Mouse (Mus musculus) kidney, embryonic 14.5 days (tissue): ENCODE measurements around the gene Cemip. TPM values are rescaled to one million over a fixed set of nuclear protein-coding genes. Genes with fewer than 3 reads are reported as not detected.

Source experiments
- ATAC-seq: fragments of 200-750 bp; cut with Nextera tagmentation; 2 replicates; pipeline ENCODE4 v1.8.0; 2017; ENCODE audit warnings: moderate number of reproducible peaks, mild to moderate bottlenecking, moderate TSS enrichment, moderate library complexity; ENCODE audit not compliant: low FRiP score, low TSS enrichment
- H3K27ac ChIP-seq: fragments of 300-500 bp; sonication (generic); 2 replicates; pipeline ENCODE4 v1.5.1; 2014; ENCODE audit warnings: low read depth, mild to moderate bottlenecking, low read length, moderate library complexity, mixed read lengths
- H3K27me3 ChIP-seq: fragments of 300-500 bp; sonication (generic); 2 replicates; pipeline ENCODE4 v1.6.1; 2014; ENCODE audit warnings: mild to moderate bottlenecking, low read length; ENCODE audit not compliant: control insufficient read depth, insufficient read depth
- H3K36me3 ChIP-seq: fragments of 300-500 bp; sonication (generic); 2 replicates; pipeline ENCODE4 v1.6.1; 2014; ENCODE audit warnings: low read length, mixed read lengths; ENCODE audit not compliant: control insufficient read depth, insufficient read depth
- H3K4me1 ChIP-seq: fragments of 300-500 bp; sonication (generic); 2 replicates; pipeline ENCODE4 v1.6.1; 2014; ENCODE audit warnings: low read length, mixed read lengths; ENCODE audit not compliant: control insufficient read depth, insufficient read depth
- H3K4me2 ChIP-seq: fragments of 300-500 bp; sonication (generic); replicated peaks from 2 replicates; pipeline ENCODE4 v1.6.1; 2014; ENCODE audit warnings: low read depth, mild to moderate bottlenecking, low read length
- H3K4me3 ChIP-seq: fragments of 300-500 bp; sonication (generic); 2 replicates; pipeline ENCODE4 v1.5.1; 2014; ENCODE audit warnings: mild to moderate bottlenecking, low read length
- H3K9ac ChIP-seq: fragments of 300-500 bp; sonication (generic); 2 replicates; pipeline ENCODE4 v1.6.1; 2014; ENCODE audit warnings: low read depth, mild to moderate bottlenecking, low read length, moderate library complexity
- H3K9me3 ChIP-seq: fragments of 300-500 bp; sonication (generic); 2 replicates; pipeline ENCODE4 v1.6.1; 2016; ENCODE audit warnings: low read length; ENCODE audit not compliant: control insufficient read depth
- WGBS: fragments of 180-500 bp; shearing (Covaris S2); extraction: QIAGEN DNeasy Blood & Tissue Kit; methylation state at CpG from one replicate; pipeline ENCODE4 v1.1.7; 2014; 5-methylcytosine and 5-hydroxymethylcytosine counted together
- polyA plus RNA-seq: library from polyadenylated mRNA; unstranded; fragments of >200 nt; fragmentation: Nextera tagmentation; extraction: Ambion mirVana; gene quantifications from 2 replicates; pipeline ENCODE4 v1.2.1, GENCODE M21; 2014

Gene Cemip
- polyA plus RNA-seq, 1 experiment from 2014 or later: 0.16 TPM

GRCm38 (mm10) chr7:83941701-83942101 is 144.6 kb downstream of the Cemip start:
- 91% methylated on average over 8 of the region's 8 CpGs for WGBS
- no peaks in the 10 kb centered on the region for H3K9me3 ChIP-seq
- no peak overlapping the region for H3K4me2 ChIP-seq
- no peaks in the 10 kb centered on the region for H3K27me3 ChIP-seq
- no peak overlapping the region for H3K9ac ChIP-seq
- no peak for ATAC-seq
- no peaks in the 10 kb centered on the region for H3K36me3 ChIP-seq
- H3K27ac ChIP-seq: no peak overlapping the region
- no peaks in the 10 kb centered on the region for H3K4me1 ChIP-seq
- H3K4me3 ChIP-seq: no peak overlapping the region

- Histone ChIP-seq H3K4me2 (no peak overlapping the region), H3K4me3 (no peak overlapping the region), H3K36me3 (no peaks in the 10 kb centered on the region), H3K27ac (no peak overlapping the region), H3K4me1 (no peaks in the 10 kb centered on the region), H3K27me3 (no peaks in the 10 kb centered on the region), H3K9me3 (no peaks in the 10 kb centered on the region), H3K9ac (no peak overlapping the region)
- 75% methylated on average over 2 of the region's 2 CpGs for WGBS
- no peak for ATAC-seq
Measured at GRCm38 (mm10) chr7:83940136-83940535, 146.2 kb downstream of the Cemip start.

GRCm38 (mm10) chr7:83939017-83939721 is 147.1 kb downstream of the Cemip start:
- H3K27ac ChIP-seq: no peak overlapping the region
- no peaks in the 10 kb centered on the region for H3K27me3 ChIP-seq
- no peaks in the 10 kb centered on the region for H3K9me3 ChIP-seq
- H3K9ac ChIP-seq: no peak overlapping the region
- no peaks in the 10 kb centered on the region for H3K4me1 ChIP-seq
- no peaks in the 10 kb centered on the region for H3K36me3 ChIP-seq
- H3K4me2 ChIP-seq: no peak overlapping the region
- 85% methylated on average over 3 of the region's 3 CpGs for WGBS
- ATAC-seq: no peak
- no peak overlapping the region for H3K4me3 ChIP-seq

GRCm38 (mm10) chr7:83921637-83922036 is 164.7 kb downstream of the Cemip start:
- Histone ChIP-seq H3K9ac (no peak overlapping the region), H3K27me3 (no peaks in the 10 kb centered on the region), H3K27ac (no peak overlapping the region), H3K4me1 (no peaks in the 10 kb centered on the region), H3K9me3 (no peaks in the 10 kb centered on the region), H3K4me3 (no peak overlapping the region), H3K36me3 (no peaks in the 10 kb centered on the region), H3K4me2 (no peak overlapping the region)
- ATAC-seq: no peak
- whole genome bisulfite sequencing: 35% methylated on average over 3 of the region's 3 CpGs

- H3K4me2 ChIP-seq: no peak overlapping the region
- no peaks in the 10 kb centered on the region for H3K4me1 ChIP-seq
- no peak for ATAC-seq
- no peaks in the 10 kb centered on the region for H3K9me3 ChIP-seq
- WGBS: 70% methylated on average over 4 of the region's 4 CpGs
- no peak overlapping the region for H3K27ac ChIP-seq
- H3K9ac ChIP-seq: no peak overlapping the region
- no peaks in the 10 kb centered on the region for H3K36me3 ChIP-seq
- H3K27me3 ChIP-seq: no peaks in the 10 kb centered on the region
- H3K4me3 ChIP-seq: no peak overlapping the region
Measured at GRCm38 (mm10) chr7:83920241-83920640, 166.1 kb downstream of the Cemip start.

- no peak overlapping the region for H3K9ac ChIP-seq
- H3K4me2 ChIP-seq: no peak overlapping the region
- H3K36me3 ChIP-seq: no peaks in the 10 kb centered on the region
- no peaks in the 10 kb centered on the region for H3K9me3 ChIP-seq
- no peak for ATAC-seq
- H3K27me3 ChIP-seq: no peaks in the 10 kb centered on the region
- 1% methylated on average over 3 of the region's 3 CpGs for WGBS
- no peak overlapping the region for H3K4me3 ChIP-seq
- H3K4me1 ChIP-seq: no peaks in the 10 kb centered on the region
- no peak overlapping the region for H3K27ac ChIP-seq
Measured at GRCm38 (mm10) chr7:83914566-83914965, 171.7 kb downstream of the Cemip start.

GRCm38 (mm10) chr7:83913995-83914394 is 172.3 kb downstream of the Cemip start:
- Histone ChIP-seq H3K27ac (no peak overlapping the region), H3K9me3 (no peaks in the 10 kb centered on the region), H3K36me3 (no peaks in the 10 kb centered on the region), H3K4me1 (no peaks in the 10 kb centered on the region), H3K27me3 (no peaks in the 10 kb centered on the region), H3K4me2 (no peak overlapping the region), H3K4me3 (no peak overlapping the region), H3K9ac (no peak overlapping the region)
- no peak for ATAC-seq
- 74% methylated on average over 9 of the region's 9 CpGs for WGBS

GRCm38 (mm10) chr7:83913405-83913932 is 172.8 kb downstream of the Cemip start:
- WGBS: 90% methylated on average over 6 of the region's 6 CpGs
- Histone ChIP-seq H3K27ac (no peak overlapping the region), H3K9ac (no peak overlapping the region), H3K4me3 (no peak overlapping the region), H3K36me3 (no peaks in the 10 kb centered on the region), H3K4me1 (no peaks in the 10 kb centered on the region), H3K9me3 (no peaks in the 10 kb centered on the region), H3K27me3 (no peaks in the 10 kb centered on the region), H3K4me2 (no peak overlapping the region)
- no peak for ATAC-seq

GRCm38 (mm10) chr7:83911909-83912308 is 174.4 kb downstream of the Cemip start:
- Histone ChIP-seq H3K4me1 (no peaks in the 10 kb centered on the region), H3K27ac (no peak overlapping the region), H3K27me3 (no peaks in the 10 kb centered on the region), H3K36me3 (no peaks in the 10 kb centered on the region), H3K4me2 (no peak overlapping the region), H3K9me3 (no peaks in the 10 kb centered on the region), H3K4me3 (no peak overlapping the region), H3K9ac (no peak overlapping the region)
- ATAC-seq: no peak
- 77% methylated on average over 3 of the region's 3 CpGs for WGBS
